Mouse (Mus musculus): ENCODE data around the gene Irs4.

Irs4 gene

GRCm38 (mm10) chrX:141724937-141725918, at the start of gene Irs4:
Gene Irs4 (minus strand): TSS chrX:141725263.
- DNase-seq (ENCODE audit: low read depth, low spot score), result no peak

DNA sequence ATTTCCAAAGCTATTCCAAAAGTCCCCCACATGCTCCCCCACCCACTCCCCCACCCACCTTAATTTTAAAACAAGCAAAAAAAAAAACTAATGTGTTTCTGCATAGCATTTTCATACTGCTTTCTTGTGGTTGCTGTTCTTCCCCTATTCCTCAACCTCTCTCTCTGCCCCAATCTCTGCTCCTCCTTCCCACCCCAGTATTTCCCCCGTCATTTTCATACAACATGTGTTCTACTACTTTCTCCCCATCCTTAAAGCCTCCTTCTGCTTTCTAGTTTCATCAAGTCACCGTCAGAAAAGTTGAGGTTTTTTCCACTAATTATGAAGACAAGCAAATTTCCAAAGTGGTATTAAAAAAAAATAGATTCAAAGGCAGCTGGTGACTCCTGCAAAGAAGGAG, 25.3 kb upstream of the Irs4 start:
- no peak for DNase-seq (ENCODE audit: low read depth, low spot score)

GRCm38 (mm10) chrX:141729570-141729969, 4.5 kb upstream of the Irs4 start:
- no peak for DNase-seq (ENCODE audit: low read depth, low spot score)

GRCm38 (mm10) chrX:141724391-141724891, 622 bp downstream of the Irs4 start:
- DNase-seq (ENCODE audit: low read depth, low spot score), result no peak

DNA sequence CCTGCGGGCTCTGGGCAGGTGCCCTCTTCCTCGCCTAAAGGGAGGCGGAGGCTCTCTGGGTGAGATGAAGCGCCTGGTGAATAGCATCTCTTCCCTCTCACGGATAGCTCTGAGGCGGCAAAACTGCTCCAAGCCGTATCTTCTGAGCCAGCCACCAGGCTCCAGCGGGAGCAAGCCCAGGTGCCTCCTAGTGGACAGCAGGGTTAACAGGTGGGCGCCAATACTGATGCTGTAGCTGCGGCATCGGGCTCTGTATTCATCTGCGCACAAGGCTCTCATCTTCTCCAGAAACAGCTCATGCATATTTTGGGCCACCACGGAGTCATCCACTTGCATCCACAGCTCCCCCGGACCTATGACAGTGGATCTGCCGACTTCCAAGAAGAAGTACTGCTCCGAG, 1.1 kb downstream of the Irs4 start:
- no peak for DNase-seq (ENCODE audit: low read depth, low spot score)

DNA sequence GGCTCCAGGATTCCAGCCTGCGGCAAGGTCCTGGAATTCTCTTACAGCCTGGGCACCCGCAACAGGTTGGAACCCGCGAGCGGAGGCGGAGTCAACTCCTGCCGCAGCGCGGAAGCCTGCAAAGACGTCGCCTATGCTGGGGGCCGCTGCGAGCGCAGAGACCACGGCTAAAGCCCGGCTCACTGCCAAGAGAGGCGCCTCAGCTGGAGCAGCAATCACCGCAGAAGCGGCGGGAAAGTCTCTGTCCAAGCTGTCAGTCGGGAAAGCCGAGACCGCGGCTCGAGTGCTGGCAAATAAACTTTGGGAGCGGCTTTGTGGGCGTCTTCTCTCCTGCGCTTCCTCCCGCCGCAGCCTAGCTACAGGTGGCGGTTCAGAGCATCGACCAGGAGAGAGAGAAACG, 3.3 kb downstream of the Irs4 start:
- no peak for DNase-seq (ENCODE audit: low read depth, low spot score)

All from 3T3-L1 (cell line).